Mouse (Mus musculus) G1E (cell line): Measurements from ENCODE around the gene Gm10073.

Experiments used
- CTCF ChIP-seq: IDR thresholded peaks from 2 replicates; pipeline ENCODE4 v1.5.1; 2012; ENCODE audit warnings: low read depth, low read length, inconsistent platforms, mixed read lengths
- GATA1 ChIP-seq: IDR thresholded peaks from 2 replicates; pipeline ENCODE4 v1.6.1; 2012; ENCODE audit warnings: borderline replicate concordance, low read length, inconsistent platforms, mixed read lengths
- GATA2 ChIP-seq: IDR thresholded peaks from 2 replicates; pipeline ENCODE4 v1.6.1; 2012; ENCODE audit warnings: low read depth, low read length, inconsistent platforms, borderline replicate concordance
- POLR2AphosphoS5 ChIP-seq: IDR thresholded peaks from 2 replicates; pipeline ENCODE4 v1.6.1; 2012; ENCODE audit warnings: low read depth, low read length, inconsistent platforms; ENCODE audit not compliant: insufficient replicate concordance
- TAL1 ChIP-seq: conservative IDR thresholded peaks from 2 replicates; pipeline ENCODE4 v1.6.1; 2012; ENCODE audit warnings: low read depth, low read length, inconsistent platforms, mixed read lengths

GRCm38 (mm10) chr8:106541002-106541401, 32.3 kb downstream of the Gm10073 start:
- no peak for TF ChIP-seq TAL1
- no peak for TF ChIP-seq CTCF
- TF ChIP-seq POLR2AphosphoS5, result no peak
- TF ChIP-seq GATA1, result no peak
- no peak for TF ChIP-seq GATA2
